Mouse (Mus musculus) bone marrow, adult 2 months (tissue): Measurements from ENCODE around the gene Arhgap9. TPM values are rescaled to one million over a fixed set of nuclear protein-coding genes. Genes with fewer than 3 reads are reported as not detected.

Source experiments
- H3K27ac ChIP-seq: fragments of 200-500 bp; 2 replicates; pipeline ENCODE4 v1.5.1; 2012; ENCODE audit warnings: low read depth, mild to moderate bottlenecking, control low read depth, inconsistent platforms, low read length; ENCODE audit not compliant: control insufficient read depth, poor library complexity, insufficient read depth
- H3K4me1 ChIP-seq: fragments of 200-500 bp; 2 replicates; pipeline ENCODE4 v1.6.1; 2011; ENCODE audit warnings: low read length; ENCODE audit not compliant: control insufficient read depth, insufficient read depth
- H3K4me3 ChIP-seq: fragments of 200-500 bp; replicated peaks from 2 replicates; pipeline ENCODE3; 2011; ENCODE audit warnings: mild to moderate bottlenecking, low read depth, low read length, control low read depth; ENCODE audit not compliant: control insufficient read depth
- CTCF ChIP-seq: fragments of 200-500 bp; IDR thresholded peaks from 2 replicates; pipeline ENCODE4 v1.5.1; 2011; ENCODE audit warnings: low read length, control low read depth; ENCODE audit not compliant: control insufficient read depth, insufficient read depth
- POLR2A ChIP-seq: fragments of 200-500 bp; IDR thresholded peaks from 2 replicates; pipeline ENCODE4 v1.6.1; 2011; ENCODE audit warnings: low read depth, mild to moderate bottlenecking, control low read depth, low read length, borderline replicate concordance; ENCODE audit not compliant: control insufficient read depth
- WGBS: fragments of 180-500 bp; shearing (Covaris S2); methylation state at CpG from one replicate; pipeline ENCODE4 v1.1.7; 2018; 5-methylcytosine and 5-hydroxymethylcytosine counted together
- polyA plus RNA-seq: library from polyadenylated mRNA; stranded (reverse); fragments of >200 nt; gene quantifications from 2 replicates; pipeline ENCODE4 v1.2.4, GENCODE M21; 2011; ENCODE audit warnings: low replicate concordance; ENCODE audit not compliant: missing spikeins, insufficient read depth, insufficient read length

Gene Arhgap9
- polyA plus RNA-seq, 1 experiment: 77.2 TPM

GRCm38 (mm10) chr10:127323131-127323855 lies 1.5 kb downstream of the Arhgap9 start:
- peak overlapping the region; percentile 79 for H3K4me3 ChIP-seq
- H3K27ac ChIP-seq: peak overlapping the region; percentile 96
- WGBS: 9% methylated on average over 17 of the region's 17 CpGs
- no peak for TF ChIP-seq POLR2A
- no peak for TF ChIP-seq CTCF
- H3K4me1 ChIP-seq: peaks cover 4% of the 10 kb centered on the region; the same call in 1 of the 2 replicates

GRCm38 (mm10) chr10:127324495-127324894 lies 2.7 kb downstream of the Arhgap9 start:
- 1% methylated on average over 7 of the region's 7 CpGs for WGBS
- Histone ChIP-seq H3K27ac (peak overlapping the region; percentile 96; the same call in 1 of the 2 replicates), H3K4me1 (peaks cover 4% of the 10 kb centered on the region; the same call in 1 of the 2 replicates), H3K4me3 (peak overlapping the region; percentile 79)
- TF ChIP-seq CTCF: peak; percentile 65
- TF ChIP-seq POLR2A: no peak

GRCm38 (mm10) chr10:127325454-127326016 lies 3.8 kb downstream of the Arhgap9 start:
- WGBS: 12% methylated on average over 14 of the region's 14 CpGs
- peaks cover 4% of the 10 kb centered on the region; the same call in 1 of the 2 replicates for H3K4me1 ChIP-seq
- peak overlapping the region; percentile 7 for H3K27ac ChIP-seq
- no peak for TF ChIP-seq CTCF
- TF ChIP-seq POLR2A: no peak
- peak overlapping the region; percentile 3 for H3K4me3 ChIP-seq

- WGBS: 43% methylated on average over 54 of the region's 54 CpGs
- peak overlapping the region; percentile 7 for H3K27ac ChIP-seq
- H3K4me3 ChIP-seq: peak overlapping the region; percentile 1
- peaks cover 4% of the 10 kb centered on the region; the same call in 1 of the 2 replicates for H3K4me1 ChIP-seq
- TF ChIP-seq POLR2A: no peak
- TF ChIP-seq CTCF: no peak
Measured at GRCm38 (mm10) chr10:127326017-127326801, 4.4 kb downstream of the Arhgap9 start.

- no peak for TF ChIP-seq POLR2A
- TF ChIP-seq CTCF: no peak
- no peak overlapping the region for H3K4me3 ChIP-seq
- H3K27ac ChIP-seq: peak overlapping the region; percentile 5; the same call in 1 of the 2 replicates
- WGBS: 86% methylated on average over 29 of the region's 29 CpGs
- peaks cover 1% of the 10 kb centered on the region; the same call in 1 of the 2 replicates for H3K4me1 ChIP-seq
Measured at GRCm38 (mm10) chr10:127326828-127327227, 5.1 kb downstream of the Arhgap9 start.

GRCm38 (mm10) chr10:127327461-127328145 lies 5.8 kb downstream of the Arhgap9 start:
- 88% methylated on average over 18 of the region's 18 CpGs for WGBS
- TF ChIP-seq POLR2A (no peak), CTCF (no peak)
- Histone ChIP-seq H3K27ac (no peak overlapping the region), H3K4me3 (no peak overlapping the region), H3K4me1 (no peaks in the 10 kb centered on the region; the same call in 1 of the 2 replicates)

- H3K4me3 ChIP-seq: no peak overlapping the region
- 83% methylated on average over 7 of the region's 7 CpGs for WGBS
- H3K27ac ChIP-seq: no peak overlapping the region
- no peak for TF ChIP-seq POLR2A
- no peaks in the 10 kb centered on the region for H3K4me1 ChIP-seq
Measured at GRCm38 (mm10) chr10:127330212-127330611, 8.4 kb downstream of the Arhgap9 start.
